Mouse (Mus musculus): ENCODE results near the gene Psg16. TPM values are rescaled to one million over a fixed set of nuclear protein-coding genes. Genes with fewer than 3 reads are reported as not detected.
"Not testable (repeated sequence)": the region's sequence is repeated elsewhere in the genome, so short reads cannot be mapped to it uniquely, and the experiment has no call there.

Gene Psg16
- polyA plus RNA-seq, 1 experiment from 2014 or later, result 3.1 TPM

- DNase-seq (ENCODE audit: low spot score) (no peak), ATAC-seq (ENCODE audit: low FRiP score) (no peak)
- Histone ChIP-seq H3K27ac (no peak overlapping the region), H3K27me3 (ENCODE audit: control insufficient read depth, insufficient read depth, low read length) (no peaks in the 10 kb centered on the region), H3K36me3 (replicated peaks; ENCODE audit: control insufficient read depth, insufficient read depth) (no peaks in the 10 kb centered on the region), H3K4me2 (replicated peaks) (no peak overlapping the region), H3K4me3 (replicated peaks; ENCODE audit: low read length) (no peak overlapping the region), H3K9ac (no peak overlapping the region), H3K4me1 (replicated peaks; ENCODE audit: control insufficient read depth, insufficient read depth, low read length) (no peaks in the 10 kb centered on the region), H3K9me3 (ENCODE audit: control insufficient read depth, low read length) (no peaks in the 10 kb centered on the region)
- WGBS, result 85% methylated on average over 7 of the region's 7 CpGs
Measured at GRCm38 (mm10) chr7:17078076-17078654, 4.3 kb downstream of the Psg16 start.

GRCm38 (mm10) chr7:17082766-17083165 lies 8.9 kb downstream of the Psg16 start:
- no peak for DNase-seq (ENCODE audit: low spot score)
- H3K27me3 ChIP-seq (ENCODE audit: control insufficient read depth, insufficient read depth, low read length), result no peaks in the 10 kb centered on the region
- no peaks in the 10 kb centered on the region for H3K9me3 ChIP-seq (ENCODE audit: control insufficient read depth, low read length)
- H3K4me3 ChIP-seq (replicated peaks; ENCODE audit: low read length), result no peak overlapping the region
- no peaks in the 10 kb centered on the region for H3K36me3 ChIP-seq (replicated peaks; ENCODE audit: control insufficient read depth, insufficient read depth)
- H3K4me1 ChIP-seq (replicated peaks; ENCODE audit: control insufficient read depth, insufficient read depth, low read length), result no peaks in the 10 kb centered on the region
- no peak overlapping the region for H3K27ac ChIP-seq
- H3K9ac ChIP-seq, result no peak overlapping the region
- H3K4me2 ChIP-seq (replicated peaks), result no peak overlapping the region
- 87% methylated on average over 4 of the region's 4 CpGs for WGBS
- ATAC-seq (ENCODE audit: low FRiP score), result no peak

GRCm38 (mm10) chr7:17087731-17088130 lies 13.9 kb downstream of the Psg16 start:
- Histone ChIP-seq H3K27me3 (ENCODE audit: control insufficient read depth, insufficient read depth, low read length) (no peaks in the 10 kb centered on the region), H3K4me1 (replicated peaks; ENCODE audit: control insufficient read depth, insufficient read depth, low read length) (no peaks in the 10 kb centered on the region), H3K4me3 (replicated peaks; ENCODE audit: low read length) (no peak overlapping the region), H3K9ac (no peak overlapping the region), H3K27ac (no peak overlapping the region), H3K9me3 (ENCODE audit: control insufficient read depth, low read length) (no peaks in the 10 kb centered on the region), H3K36me3 (replicated peaks; ENCODE audit: control insufficient read depth, insufficient read depth) (no peaks in the 10 kb centered on the region), H3K4me2 (replicated peaks) (no peak overlapping the region)
- ATAC-seq (ENCODE audit: low FRiP score) (no peak), DNase-seq (ENCODE audit: low spot score) (no peak)
- WGBS, result 77% methylated on average over 3 of the region's 3 CpGs

GRCm38 (mm10) chr7:17090058-17090585 lies 16.3 kb downstream of the Psg16 start:
- no peaks in the 10 kb centered on the region for H3K4me1 ChIP-seq (replicated peaks; ENCODE audit: control insufficient read depth, insufficient read depth, low read length)
- no peak overlapping the region for H3K27ac ChIP-seq
- no peak overlapping the region for H3K4me2 ChIP-seq (replicated peaks)
- no peak overlapping the region for H3K4me3 ChIP-seq (replicated peaks; ENCODE audit: low read length)
- H3K36me3 ChIP-seq (replicated peaks; ENCODE audit: control insufficient read depth, insufficient read depth), result no peaks in the 10 kb centered on the region
- 59% methylated on average over 3 of the region's 3 CpGs for WGBS
- DNase-seq (ENCODE audit: low spot score) (no peak), ATAC-seq (ENCODE audit: low FRiP score) (no peak)
- H3K9me3 ChIP-seq (ENCODE audit: control insufficient read depth, low read length), result no peaks in the 10 kb centered on the region
- no peak overlapping the region for H3K9ac ChIP-seq
- no peaks in the 10 kb centered on the region for H3K27me3 ChIP-seq (ENCODE audit: control insufficient read depth, insufficient read depth, low read length)

GRCm38 (mm10) chr7:17091280-17091679 lies 17.4 kb downstream of the Psg16 start:
- Histone ChIP-seq H3K4me3 (replicated peaks; ENCODE audit: low read length) (no peak overlapping the region), H3K27me3 (ENCODE audit: control insufficient read depth, insufficient read depth, low read length) (no peaks in the 10 kb centered on the region), H3K36me3 (replicated peaks; ENCODE audit: control insufficient read depth, insufficient read depth) (no peaks in the 10 kb centered on the region), H3K9me3 (ENCODE audit: control insufficient read depth, low read length) (no peaks in the 10 kb centered on the region), H3K27ac (no peak overlapping the region), H3K4me2 (replicated peaks) (no peak overlapping the region), H3K9ac (no peak overlapping the region), H3K4me1 (replicated peaks; ENCODE audit: control insufficient read depth, insufficient read depth, low read length) (no peaks in the 10 kb centered on the region)
- DNase-seq (ENCODE audit: low spot score) (no peak), ATAC-seq (ENCODE audit: low FRiP score) (no peak)
- WGBS, result 12% methylated on average over 1 of the region's 1 CpGs

- not testable (repeated sequence) for H3K9me3 ChIP-seq (ENCODE audit: control insufficient read depth, low read length); H3K4me2 ChIP-seq (replicated peaks); DNase-seq (ENCODE audit: low spot score); H3K27ac ChIP-seq; H3K36me3 ChIP-seq (replicated peaks; ENCODE audit: control insufficient read depth, insufficient read depth); H3K9ac ChIP-seq; H3K4me1 ChIP-seq (replicated peaks; ENCODE audit: control insufficient read depth, insufficient read depth, low read length); H3K4me3 ChIP-seq (replicated peaks; ENCODE audit: low read length); H3K27me3 ChIP-seq (ENCODE audit: control insufficient read depth, insufficient read depth, low read length); ATAC-seq (ENCODE audit: low FRiP score)
- WGBS, result 89% methylated on average over 13 of the region's 13 CpGs
Measured at GRCm38 (mm10) chr7:17101631-17102030, 27.8 kb downstream of the Psg16 start.

GRCm38 (mm10) chr7:17135307-17135706 lies 61.5 kb downstream of the Psg16 start:
- no peak for DNase-seq (ENCODE audit: low spot score)
- Histone ChIP-seq H3K27me3 (ENCODE audit: control insufficient read depth, insufficient read depth, low read length) (no peaks in the 10 kb centered on the region), H3K4me3 (replicated peaks; ENCODE audit: low read length) (no peak overlapping the region), H3K9me3 (ENCODE audit: control insufficient read depth, low read length) (no peaks in the 10 kb centered on the region), H3K4me1 (replicated peaks; ENCODE audit: control insufficient read depth, insufficient read depth, low read length) (no peaks in the 10 kb centered on the region), H3K4me2 (replicated peaks) (no peak overlapping the region), H3K36me3 (replicated peaks; ENCODE audit: control insufficient read depth, insufficient read depth) (no peaks in the 10 kb centered on the region), H3K27ac (no peak overlapping the region), H3K9ac (no peak overlapping the region)
- no peak for ATAC-seq (ENCODE audit: low FRiP score)
- 90% methylated on average over 1 of the region's 1 CpGs for WGBS

GRCm38 (mm10) chr7:17149931-17150330 lies 76.1 kb downstream of the Psg16 start, which contains the start of gene Ceacam3:
TSS of gene Ceacam3 (plus strand) at chr7:17150282.
- Histone ChIP-seq H3K9me3 (ENCODE audit: control insufficient read depth, low read length) (peaks cover 13% of the 10 kb centered on the region), H3K27ac (no peak within 1 kb of the TSS), H3K4me1 (replicated peaks; ENCODE audit: control insufficient read depth, insufficient read depth, low read length) (no peaks in the 10 kb centered on the region), H3K36me3 (replicated peaks; ENCODE audit: control insufficient read depth, insufficient read depth) (no peaks in the 10 kb centered on the region), H3K27me3 (ENCODE audit: control insufficient read depth, insufficient read depth, low read length) (no peaks in the 10 kb centered on the region), H3K4me3 (replicated peaks; ENCODE audit: low read length) (no peak within 1 kb of the TSS), H3K9ac (no peak within 1 kb of the TSS), H3K4me2 (replicated peaks) (no peak within 1 kb of the TSS)
- no peak for DNase-seq (ENCODE audit: low spot score)
- WGBS, result 88% methylated on average over 2 of the region's 2 CpGs
- ATAC-seq (ENCODE audit: low FRiP score), result no peak

- H3K4me1 ChIP-seq (replicated peaks; ENCODE audit: control insufficient read depth, insufficient read depth, low read length), result no peaks in the 10 kb centered on the region
- no peak overlapping the region for H3K27ac ChIP-seq
- no peak overlapping the region for H3K4me3 ChIP-seq (replicated peaks; ENCODE audit: low read length)
- H3K36me3 ChIP-seq (replicated peaks; ENCODE audit: control insufficient read depth, insufficient read depth), result no peaks in the 10 kb centered on the region
- ATAC-seq (ENCODE audit: low FRiP score) (no peak), DNase-seq (ENCODE audit: low spot score) (no peak)
- H3K4me2 ChIP-seq (replicated peaks), result no peak overlapping the region
- no peak overlapping the region for H3K9ac ChIP-seq
- 40% methylated on average over 2 of the region's 2 CpGs for WGBS
- H3K27me3 ChIP-seq (ENCODE audit: control insufficient read depth, insufficient read depth, low read length), result no peaks in the 10 kb centered on the region
- 0 out of 2 replicates have a peak, but pooled peaks cover 6% of the 10 kb centered on the region for H3K9me3 ChIP-seq (ENCODE audit: control insufficient read depth, low read length)
Measured at GRCm38 (mm10) chr7:17155634-17156033, 81.8 kb downstream of the Psg16 start.
